Mouse (Mus musculus) layer of hippocampus, postnatal 25 days (tissue): Measurements from ENCODE around the gene Hnrnpu. TPM values are rescaled to one million over a fixed set of nuclear protein-coding genes. Genes with fewer than 3 reads are reported as not detected.
A peak's percentile ranks its signal among the peaks of the same experiment; 100 is the strongest.
"Not testable (repeated sequence)": the region's sequence is repeated elsewhere in the genome, so short reads cannot be mapped to it uniquely, and the experiment has no call there.

Experiments used
- DNase-seq, 2 experiments: peaks; one replicate each; pipeline ENCODE4 v3.0.0; 2022; ENCODE audit warnings: mixed read lengths in 2 of 2, low spot score in 1 of 2; ENCODE audit errors: extremely low spot score in 1 of 2
- total RNA-seq, 2 experiments: library from RNA; stranded (reverse); gene quantifications; 2 replicates each; pipeline ENCODE4 v1.2.3; 2021

The Hnrnpu gene
- total RNA-seq = 100 to 1,000 TPM; 348 to 416 TPM

GRCm38 (mm10) chr1:178337551-178338317 is at the start of gene Hnrnpu:
Hnrnpu (minus strand) TSS chr1:178337797.
- peak; percentile 93 to 94 for DNase-seq

GRCm38 (mm10) chr1:178382165-178382564 is 44.6 kb upstream of the Hnrnpu start:
- DNase-seq = no peak

- DNase-seq = no peak
Measured at GRCm38 (mm10) chr1:178379224-178379623, 41.6 kb upstream of the Hnrnpu start.

GRCm38 (mm10) chr1:178378115-178378514 is 40.5 kb upstream of the Hnrnpu start:
- DNase-seq = no peak

GRCm38 (mm10) chr1:178376907-178377306 is 39.3 kb upstream of the Hnrnpu start:
- no peak for DNase-seq

GRCm38 (mm10) chr1:178376061-178376460 is 38.5 kb upstream of the Hnrnpu start:
- no peak for DNase-seq

- DNase-seq = no peak
Measured at GRCm38 (mm10) chr1:178375381-178375780, 37.8 kb upstream of the Hnrnpu start.

GRCm38 (mm10) chr1:178372681-178373080 is 35.1 kb upstream of the Hnrnpu start:
- DNase-seq = no peak

- DNase-seq = peak; percentile 6 to 31
Measured at GRCm38 (mm10) chr1:178369272-178369651, 31.7 kb upstream of the Hnrnpu start.

GRCm38 (mm10) chr1:178368548-178369271 is 31.1 kb upstream of the Hnrnpu start:
- DNase-seq = peak; percentile 79 to 91

- no peak for DNase-seq
Measured at GRCm38 (mm10) chr1:178368121-178368520, 30.5 kb upstream of the Hnrnpu start.

GRCm38 (mm10) chr1:178365171-178365570 is 27.6 kb upstream of the Hnrnpu start:
- no peak for DNase-seq

- no peak for DNase-seq
Measured at GRCm38 (mm10) chr1:178360702-178361101, 23.1 kb upstream of the Hnrnpu start.

GRCm38 (mm10) chr1:178360264-178360663 is 22.7 kb upstream of the Hnrnpu start:
- DNase-seq = no peak

- DNase-seq = peak in 1 of 2 experiments; percentile 29
Measured at GRCm38 (mm10) chr1:178357776-178358710, 20.4 kb upstream of the Hnrnpu start.

- DNase-seq = no peak
Measured at GRCm38 (mm10) chr1:178354576-178354975, 17.0 kb upstream of the Hnrnpu start.

- no peak for DNase-seq
Measured at GRCm38 (mm10) chr1:178351643-178352042, 14.0 kb upstream of the Hnrnpu start.

- DNase-seq = no peak
Measured at GRCm38 (mm10) chr1:178350792-178351191, 13.2 kb upstream of the Hnrnpu start.

- not testable (repeated sequence) for DNase-seq
Measured at GRCm38 (mm10) chr1:178344071-178344805, 6.6 kb upstream of the Hnrnpu start.

GRCm38 (mm10) chr1:178342612-178343011 is 5.0 kb upstream of the Hnrnpu start:
- no peak for DNase-seq
